Mouse (Mus musculus): ENCODE results near the gene Amh.

DNA sequence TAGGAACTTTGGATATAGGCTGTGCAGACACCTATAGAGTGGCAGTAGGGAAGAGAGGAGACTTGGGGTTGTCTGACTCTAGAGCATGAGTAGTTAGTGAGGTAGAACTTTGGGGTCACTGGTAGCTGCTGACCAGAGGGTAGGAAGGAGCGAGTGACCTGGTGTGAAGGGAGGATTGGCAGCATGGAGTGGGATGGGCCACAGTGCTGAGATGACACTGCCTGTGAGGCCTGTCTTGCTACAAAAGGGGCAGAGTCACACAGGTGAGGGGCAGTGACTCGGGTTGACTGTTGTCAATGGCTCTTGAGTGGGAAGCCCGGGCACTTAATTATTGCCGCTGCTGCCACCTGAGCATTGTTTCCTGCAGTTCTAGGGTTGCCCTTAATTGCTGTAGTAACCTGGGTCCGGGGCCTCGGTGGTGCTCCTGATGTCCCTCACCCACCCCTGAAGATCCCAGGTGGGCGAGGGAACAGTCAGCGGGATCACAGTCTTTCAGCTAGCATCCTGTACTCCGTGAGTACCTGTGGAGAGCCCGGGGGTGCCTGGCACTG lies 22.9 kb downstream of the Amh start:
- no peak for TF ChIP-seq CTCF (IDR thresholded peaks at IDR 0.05; ENCODE audit: insufficient read depth, low read depth, low read length)
- TF ChIP-seq POLR2A (IDR thresholded peaks at IDR 0.05; ENCODE audit: insufficient read depth, low read depth, low read length) = no peak

All from olfactory bulb, adult 2 months (tissue).